Mouse (Mus musculus) hindlimb bud, embryonic 11.5 days (tissue): ENCODE measurements around the gene Epha1.

Source experiments
- DNase-seq: peaks from one replicate; pipeline ENCODE4 v3.0.0-alpha.2; 2012; ENCODE audit warnings: low read depth, low spot score; ENCODE audit errors: extremely low spot score

Gene Epha1

GRCm38 (mm10) chr6:42374701-42375100, 1.6 kb upstream of the Epha1 start:
- DNase-seq = no peak

GRCm38 (mm10) chr6:42373669-42374430, 782 bp upstream of the Epha1 start:
- DNase-seq = no peak

DNA sequence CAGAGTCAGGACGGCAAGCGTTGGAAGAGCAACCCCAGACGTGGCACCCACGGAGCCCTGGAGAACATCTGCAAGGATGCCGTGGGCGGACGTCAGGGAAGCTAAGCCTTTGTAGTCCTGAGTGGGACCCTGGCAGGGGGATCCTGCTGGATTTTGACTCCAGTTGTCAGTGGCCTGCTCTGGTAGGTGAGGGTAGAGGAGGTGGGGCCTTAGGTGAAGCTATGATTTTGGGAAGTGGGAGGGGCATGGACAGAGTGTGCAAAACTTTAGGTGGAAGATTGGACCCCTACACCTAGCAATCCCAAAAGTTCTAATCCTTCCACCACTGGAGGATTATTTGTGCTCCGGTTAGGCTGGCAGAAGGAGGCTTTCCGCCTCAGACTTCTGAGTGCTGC, 650 bp downstream of the Epha1 start:
- no peak for DNase-seq

GRCm38 (mm10) chr6:42372001-42372400, 1.1 kb downstream of the Epha1 start:
- DNase-seq = no peak

DNA sequence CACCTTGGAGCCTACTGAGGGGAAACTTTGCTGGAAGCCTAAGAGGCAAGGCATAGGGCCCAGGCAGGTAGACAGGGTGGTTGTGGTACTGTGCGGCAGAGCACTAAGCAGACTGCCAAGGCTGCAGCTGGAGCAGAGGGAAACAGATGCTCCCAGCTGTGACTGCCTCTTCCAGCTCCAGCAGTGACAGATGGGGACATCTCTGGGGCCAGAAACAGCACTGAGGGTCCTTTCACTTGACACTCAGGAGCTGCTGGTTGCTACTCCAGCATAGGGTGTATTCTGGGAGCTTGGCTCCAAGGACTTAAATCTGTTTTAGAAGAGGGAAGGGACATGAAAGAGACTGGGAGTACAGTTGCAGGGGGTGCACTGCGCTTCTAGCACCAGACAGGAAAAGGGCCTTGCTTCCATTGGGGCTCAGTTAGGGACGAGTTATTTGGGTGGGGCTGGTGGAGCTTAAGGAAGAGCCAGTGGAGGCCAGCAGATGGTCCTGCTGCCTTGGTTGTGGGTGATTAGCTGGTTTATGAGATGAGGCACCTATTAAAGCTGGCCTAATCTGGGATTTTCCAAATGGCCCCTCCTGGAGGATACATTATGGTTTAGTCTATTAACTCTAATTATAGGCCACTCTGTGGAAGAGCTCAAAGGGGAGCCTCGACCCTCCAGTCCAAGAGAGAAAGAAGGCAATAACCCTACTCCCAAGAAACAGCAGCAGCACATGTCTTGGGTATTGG, 2.3 kb downstream of the Epha1 start:
- no peak for DNase-seq

GRCm38 (mm10) chr6:42369870-42370269, 3.2 kb downstream of the Epha1 start:
- DNase-seq = no peak

GRCm38 (mm10) chr6:42365215-42365614, 7.9 kb downstream of the Epha1 start:
- DNase-seq = no peak

DNA sequence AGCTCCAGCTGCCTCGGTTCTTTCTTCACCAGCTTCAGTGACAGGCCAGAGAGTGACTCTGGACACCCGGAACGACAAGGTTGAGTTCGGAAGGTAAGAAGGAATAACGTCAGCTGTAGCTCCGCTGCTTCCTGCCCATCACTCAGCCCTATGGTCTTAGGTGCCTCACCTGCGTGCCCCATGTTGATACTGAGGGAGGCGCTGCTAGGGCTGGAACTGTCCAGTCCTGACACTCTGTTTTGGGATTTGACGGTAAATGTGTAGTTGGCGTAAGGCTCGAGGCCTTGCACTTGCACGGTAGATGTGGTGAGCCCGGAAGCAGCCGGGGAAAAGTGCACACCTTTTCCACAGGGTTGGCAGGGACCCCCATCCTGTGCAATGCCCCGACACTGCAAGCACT, 8.5 kb downstream of the Epha1 start:
- no peak for DNase-seq

DNA sequence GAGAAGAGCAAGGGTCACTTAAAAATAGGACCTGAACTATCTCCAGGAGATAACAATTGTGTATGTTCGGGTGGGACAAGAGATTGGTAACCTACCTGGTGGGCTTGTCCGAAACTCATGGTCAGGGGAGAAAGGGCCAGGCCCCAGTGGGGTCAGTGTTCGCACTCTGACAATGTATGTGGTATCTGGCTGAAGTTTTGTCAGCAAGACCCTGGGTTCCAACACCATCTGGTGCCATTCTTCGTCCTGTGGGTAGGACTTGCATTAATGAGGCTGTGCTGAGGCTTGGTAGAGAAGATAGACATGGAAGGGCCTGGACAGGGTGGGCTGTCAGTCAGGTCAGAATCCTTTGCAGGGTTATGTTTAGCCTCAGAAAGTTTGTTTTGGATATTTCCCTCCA, 9.0 kb downstream of the Epha1 start:
- no peak for DNase-seq

DNA sequence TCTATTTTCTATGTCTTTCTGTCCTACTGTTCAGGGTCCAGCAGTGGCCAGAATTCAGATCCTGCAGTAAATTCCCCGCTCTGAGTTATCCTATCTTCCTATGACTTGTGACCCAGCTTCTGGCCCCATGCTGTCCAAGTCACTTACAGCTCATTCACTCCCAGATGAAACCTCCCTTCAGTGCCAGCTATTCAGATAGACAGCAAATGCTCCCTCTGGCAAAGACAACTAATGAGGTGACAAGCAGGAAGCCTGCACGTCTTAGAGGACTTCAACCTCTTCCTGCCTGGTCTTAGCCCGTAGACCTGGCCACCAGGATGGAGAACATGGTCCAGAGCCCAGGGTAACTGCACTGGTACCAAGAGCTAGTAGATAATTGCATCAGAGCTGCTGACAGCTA, 10.1 kb downstream of the Epha1 start:
- DNase-seq = no peak

DNA sequence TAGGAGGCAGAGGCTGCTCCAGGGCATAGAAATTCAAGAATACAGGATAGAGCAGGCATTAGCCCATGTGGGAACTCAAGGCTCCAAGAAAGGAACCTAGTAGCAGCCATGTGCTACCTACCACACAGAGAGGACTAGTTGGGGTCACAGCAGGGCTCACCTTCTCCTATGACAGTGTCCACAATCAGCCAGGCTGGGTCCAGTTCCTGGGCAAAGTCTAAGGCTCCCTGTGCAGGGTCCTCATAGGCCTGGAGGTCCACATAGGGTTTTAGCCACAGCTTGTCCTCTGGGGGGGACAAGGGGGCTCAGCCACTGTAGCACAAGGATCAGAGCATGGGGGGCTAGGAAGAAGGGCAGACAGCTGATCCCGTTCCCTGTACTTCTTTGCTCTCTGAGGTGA, 10.6 kb downstream of the Epha1 start:
- DNase-seq = no peak

- no peak for DNase-seq
Measured at GRCm38 (mm10) chr6:42362074-42362473, 11.0 kb downstream of the Epha1 start.

DNA sequence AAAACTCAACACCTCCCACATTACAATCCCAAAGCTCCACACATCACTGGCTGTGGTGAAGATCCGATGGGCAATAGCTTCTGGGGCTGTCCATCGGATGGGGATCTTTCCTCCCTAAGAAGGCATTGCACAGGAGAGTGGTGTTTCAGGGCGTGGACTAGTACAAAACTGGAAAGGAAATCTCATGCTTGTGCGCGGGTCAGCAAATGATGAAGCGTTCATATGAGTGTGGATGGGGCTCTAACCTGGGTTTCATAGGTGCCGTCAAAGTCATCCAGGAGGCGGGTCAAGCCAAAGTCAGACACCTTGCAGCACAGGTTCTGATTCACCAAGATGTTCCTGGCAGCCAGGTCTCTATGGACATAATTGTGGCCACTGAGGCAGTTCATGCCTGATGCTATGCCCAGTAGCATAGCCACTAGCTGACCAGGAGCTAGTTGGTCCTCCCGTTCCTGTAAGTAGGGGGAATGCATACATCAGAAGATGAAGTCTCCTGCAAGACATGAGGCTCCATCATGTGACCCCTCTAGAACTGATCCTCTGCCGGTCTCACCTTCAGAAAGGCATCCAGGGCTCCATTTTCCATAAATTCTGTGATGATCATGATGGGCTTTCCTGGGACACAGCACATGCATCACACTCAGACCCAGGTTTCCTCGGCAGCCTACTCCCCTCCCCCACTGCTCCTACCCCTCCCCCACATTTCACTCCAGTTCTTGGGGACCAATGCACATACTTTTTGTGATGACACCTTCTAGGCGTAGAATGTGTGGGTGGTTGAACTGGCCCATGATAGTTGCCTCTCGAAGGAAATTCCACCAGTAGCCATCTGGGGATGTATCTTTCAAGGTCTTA, 11.8 kb downstream of the Epha1 start:
- DNase-seq = no peak

- DNase-seq = no peak
Measured at GRCm38 (mm10) chr6:42360231-42360840, 12.7 kb downstream of the Epha1 start.

DNA sequence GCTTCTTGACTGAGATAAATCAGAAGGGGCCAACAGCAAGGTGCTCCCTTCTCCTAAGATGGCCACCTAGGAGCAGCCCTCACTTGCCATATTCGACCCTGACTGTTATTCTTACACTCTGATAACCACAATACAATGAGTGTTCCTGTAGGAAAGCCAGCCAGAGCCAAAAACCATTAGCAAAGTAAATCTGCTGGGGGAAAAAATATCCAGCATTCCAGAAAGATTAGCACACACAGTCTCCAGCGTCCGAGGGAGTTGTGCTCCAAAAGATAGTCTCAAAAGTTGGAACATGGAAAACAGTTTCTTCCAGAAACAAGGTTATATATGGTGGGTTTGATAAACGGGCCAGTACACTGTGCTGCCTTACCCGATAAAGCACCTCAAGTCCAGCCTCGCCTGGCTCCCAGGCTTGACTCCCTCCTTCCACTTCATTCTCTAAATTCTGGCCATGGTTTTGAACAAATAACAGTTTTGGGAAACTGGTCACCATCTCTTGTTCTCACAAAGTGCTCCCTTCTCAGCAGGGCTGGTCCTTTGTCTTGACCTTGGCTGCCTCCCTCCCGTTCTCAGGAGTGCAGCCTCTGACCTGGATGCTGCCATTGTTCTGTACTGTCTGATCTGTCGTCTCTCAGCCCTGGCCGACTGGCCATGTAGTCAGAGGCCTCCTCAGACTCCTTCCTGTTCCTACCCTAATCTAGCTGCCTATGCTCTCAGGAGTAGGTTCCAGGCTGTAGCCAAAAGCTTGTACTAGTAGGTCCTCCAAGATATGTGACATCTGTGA, 13.5 kb downstream of the Epha1 start:
- no peak for DNase-seq

GRCm38 (mm10) chr6:42358901-42359300, 14.2 kb downstream of the Epha1 start:
- DNase-seq = no peak

DNA sequence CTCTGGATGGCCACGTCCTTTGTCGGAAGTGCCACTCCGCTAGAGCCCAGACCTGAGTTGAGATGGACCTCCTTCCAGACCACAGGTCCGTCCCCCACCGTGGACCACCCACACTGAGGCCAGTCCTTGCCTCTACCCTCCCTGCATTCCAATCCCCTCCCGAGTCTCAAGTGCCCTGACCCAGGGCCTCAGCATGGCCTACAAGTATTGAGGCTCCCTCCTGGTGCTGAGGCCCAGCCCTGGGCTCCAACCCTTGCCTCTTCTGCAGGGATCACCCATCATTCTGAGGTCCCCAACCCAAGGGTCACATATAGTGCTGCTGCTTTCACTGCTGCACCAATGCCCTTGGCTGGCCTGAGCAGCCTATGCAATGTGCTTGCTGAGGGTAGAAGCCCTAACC, 15.2 kb downstream of the Epha1 start:
- no peak for DNase-seq

DNA sequence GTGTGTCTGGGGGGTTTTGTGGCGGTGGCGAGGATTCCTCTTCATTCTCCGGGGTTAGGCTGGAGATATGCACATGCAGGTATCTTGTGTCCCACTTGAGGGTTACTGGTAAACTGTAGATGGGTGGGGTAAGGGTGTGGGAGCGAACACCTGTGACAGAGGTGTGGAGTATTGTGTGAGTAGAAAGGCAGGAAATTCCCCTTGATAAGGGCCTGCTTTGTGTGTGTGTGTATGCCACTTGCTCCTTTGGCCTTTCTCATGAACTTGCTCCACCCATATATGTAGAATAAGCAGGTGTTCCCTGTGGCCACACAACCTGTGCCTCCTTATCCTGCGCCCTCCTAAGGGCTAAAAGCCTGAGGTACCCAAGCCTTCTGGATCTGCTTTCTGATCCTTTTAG, 16.2 kb downstream of the Epha1 start:
- no peak for DNase-seq

GRCm38 (mm10) chr6:42355794-42356600, 17.1 kb downstream of the Epha1 start:
- DNase-seq = no peak

- no peak for DNase-seq
Measured at GRCm38 (mm10) chr6:42355366-42355765, 17.7 kb downstream of the Epha1 start.
